Mouse (Mus musculus) adrenal gland, adult 2 months (tissue): ENCODE measurements at regions not wholly inside any gene's neighbourhood (a gene's known extent, or its start where the extent isn't known, plus 50 kb on each side); places are given as distances from the start of the nearest gene placed in this dataset.

Source experiments
- DNase-seq: peaks from one replicate; pipeline ENCODE4 v3.0.0; 2021

DNA sequence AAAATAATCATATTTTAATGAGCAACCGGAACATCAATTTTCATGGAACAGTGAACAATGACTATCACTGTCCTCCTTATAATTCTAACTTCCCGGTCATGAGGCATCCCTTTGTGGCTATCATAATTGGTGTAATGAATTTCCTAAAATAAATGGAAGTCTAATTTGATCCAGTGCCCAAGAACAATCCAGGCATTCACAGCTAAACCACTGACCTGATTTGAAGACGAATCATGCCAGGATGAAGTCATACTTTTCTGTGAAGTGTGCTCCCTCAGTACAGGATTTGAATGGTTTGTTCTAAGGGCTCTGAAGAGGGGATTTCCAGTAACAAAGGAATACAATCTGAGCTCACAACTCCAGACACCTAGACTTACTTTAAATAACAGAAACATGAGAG is 614.5 kb upstream of the Adamts5 start:
- DNase-seq, result no peak

DNA sequence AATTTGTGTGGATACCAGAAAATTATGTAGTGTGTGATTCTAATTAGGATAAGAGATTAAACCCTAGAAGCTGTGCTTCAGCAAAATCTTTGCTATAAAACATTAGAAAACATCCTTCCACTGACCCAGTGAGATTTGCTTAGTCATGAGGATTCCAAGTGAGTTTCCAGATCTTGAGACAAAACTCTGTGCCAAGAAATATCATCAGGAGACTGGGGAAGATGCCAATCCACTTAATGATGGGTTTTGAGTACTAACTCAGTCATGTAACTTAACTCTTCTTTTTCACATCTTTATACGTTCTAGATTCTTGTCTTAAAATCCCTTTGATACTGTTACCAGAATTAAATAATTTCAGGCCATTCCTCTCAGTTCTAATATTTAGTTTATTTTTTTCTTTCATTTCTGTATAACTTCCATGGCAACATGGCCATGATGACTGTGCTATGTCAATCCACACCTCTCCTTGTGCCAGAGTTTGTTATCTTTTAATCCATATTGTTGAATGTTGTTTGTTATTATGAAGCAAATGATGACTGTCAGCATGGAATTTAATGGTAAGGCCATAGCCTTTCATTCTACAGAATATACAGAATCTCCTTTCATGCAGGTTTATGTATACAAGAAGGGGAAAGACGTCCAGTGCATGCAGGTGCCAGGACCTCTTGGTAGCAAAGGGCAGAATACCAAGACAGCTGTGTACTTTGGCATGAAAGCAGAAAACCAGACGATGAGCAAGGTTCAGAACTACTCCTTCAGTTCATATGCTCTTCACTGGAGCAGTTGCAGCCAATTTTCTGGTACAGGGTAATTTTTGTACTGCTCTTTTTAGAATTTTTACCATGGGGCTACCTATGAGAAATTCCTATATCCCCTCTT is 599.7 kb upstream of the Adamts5 start:
- DNase-seq, result no peak

DNA sequence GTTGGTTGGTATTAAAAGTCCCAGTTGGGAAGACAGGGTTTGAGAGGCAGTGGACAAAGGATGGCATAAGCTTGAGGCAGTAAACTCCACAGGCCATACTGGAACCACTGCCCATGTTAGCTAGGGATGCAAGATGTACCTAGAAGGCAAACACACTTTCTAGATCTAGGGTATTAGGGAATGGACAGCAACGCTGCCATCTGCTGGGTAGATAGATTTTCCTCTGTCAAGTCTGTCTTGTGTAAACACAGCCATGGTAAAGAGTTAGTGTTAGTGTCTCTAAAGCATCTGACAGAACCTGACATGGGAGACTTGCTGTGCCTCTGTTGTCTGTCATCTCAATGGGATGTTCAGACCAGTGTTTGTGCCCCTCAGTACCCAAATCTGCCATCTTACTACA is 573.5 kb upstream of the Adamts5 start:
- no peak for DNase-seq

DNA sequence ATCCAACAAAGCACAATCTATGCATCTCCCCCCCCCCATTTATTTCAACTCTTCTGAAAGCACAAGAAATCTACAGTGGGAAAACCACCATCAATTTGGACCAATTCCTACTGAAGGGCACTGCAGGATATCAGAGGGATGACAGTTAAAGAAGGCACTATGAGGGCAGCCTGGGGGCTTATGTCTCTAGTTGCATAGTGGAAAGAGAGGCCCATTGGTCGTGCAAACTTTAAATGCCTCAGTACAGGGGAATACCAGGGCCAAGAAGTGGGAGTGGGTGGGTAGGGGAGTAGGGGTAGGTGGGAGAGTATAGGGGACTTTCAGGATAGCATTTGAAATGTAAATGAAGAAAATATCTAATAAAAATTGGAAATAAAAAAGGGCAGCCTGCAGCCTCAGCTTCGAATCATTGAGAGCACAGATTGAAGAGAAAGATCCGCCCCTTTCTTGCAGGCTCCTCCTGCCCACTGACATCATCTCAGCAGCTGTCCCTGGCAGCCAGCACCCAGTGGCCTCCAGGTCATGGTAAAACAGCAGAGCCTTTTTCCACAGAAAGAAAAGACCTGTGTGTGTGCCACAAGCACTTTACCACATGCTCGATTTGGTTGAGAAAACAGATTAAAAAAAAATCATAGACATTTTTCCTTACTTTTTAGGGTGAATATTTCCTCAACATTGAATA is 571.6 kb upstream of the Adamts5 start:
- DNase-seq, result peak; percentile 51

DNA sequence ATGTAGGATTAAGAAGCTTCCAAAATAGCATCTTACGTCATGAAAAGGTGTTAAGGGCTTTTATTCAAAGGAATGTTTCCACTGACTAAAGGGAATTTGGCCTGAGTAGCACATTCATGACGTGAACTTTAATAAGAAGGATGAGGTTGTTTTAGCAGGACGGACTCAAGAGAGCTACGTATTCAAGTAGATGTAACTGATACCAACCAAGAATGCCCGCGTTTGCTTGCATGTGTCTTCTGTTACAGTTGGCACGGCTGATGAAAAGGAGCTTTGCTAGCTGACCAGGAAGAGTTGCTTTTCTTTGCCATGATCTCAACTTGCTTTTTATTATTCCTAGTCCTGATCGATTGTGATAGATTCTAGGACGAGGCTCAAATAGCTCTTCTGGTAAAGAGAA is 559.4 kb upstream of the Adamts5 start:
- no peak for DNase-seq

DNA sequence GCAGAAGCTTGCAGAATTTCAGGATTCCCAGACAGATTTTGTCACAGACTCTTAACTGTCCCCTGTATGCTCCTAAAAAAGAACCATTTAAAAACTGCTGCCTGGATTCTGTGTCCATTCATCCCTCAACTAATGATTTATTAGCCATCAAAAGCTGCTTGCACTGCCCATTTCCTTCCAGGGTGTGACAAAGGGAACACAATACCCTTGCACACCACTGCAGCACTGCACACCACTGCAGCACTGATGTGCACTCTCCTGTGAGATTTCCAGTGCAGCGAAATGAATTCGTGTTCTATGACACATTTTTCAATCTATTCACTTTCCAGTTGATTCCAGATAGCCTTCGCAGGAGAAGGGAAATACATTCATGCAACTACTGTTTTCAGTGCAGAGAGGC is 555.0 kb upstream of the Adamts5 start:
- no peak for DNase-seq

DNA sequence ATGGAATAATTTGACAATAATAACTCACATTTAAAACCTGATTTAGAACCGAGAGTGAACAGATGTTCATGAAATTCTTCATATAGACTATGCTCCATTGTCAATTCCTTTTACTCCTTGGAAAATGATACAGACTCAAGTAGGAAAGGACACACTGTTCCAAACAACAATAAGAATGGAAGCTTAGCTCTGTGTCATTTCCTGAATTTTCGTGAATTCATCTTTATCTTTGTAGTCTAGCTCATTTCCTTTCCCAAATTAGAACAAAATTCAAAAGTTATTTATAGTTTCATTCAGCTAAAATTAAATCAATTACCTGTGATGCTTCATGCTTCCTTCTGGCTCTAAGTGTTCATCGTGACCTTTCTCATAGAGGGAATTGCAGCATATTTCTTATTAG is 553.2 kb upstream of the Adamts5 start:
- no peak for DNase-seq

DNA sequence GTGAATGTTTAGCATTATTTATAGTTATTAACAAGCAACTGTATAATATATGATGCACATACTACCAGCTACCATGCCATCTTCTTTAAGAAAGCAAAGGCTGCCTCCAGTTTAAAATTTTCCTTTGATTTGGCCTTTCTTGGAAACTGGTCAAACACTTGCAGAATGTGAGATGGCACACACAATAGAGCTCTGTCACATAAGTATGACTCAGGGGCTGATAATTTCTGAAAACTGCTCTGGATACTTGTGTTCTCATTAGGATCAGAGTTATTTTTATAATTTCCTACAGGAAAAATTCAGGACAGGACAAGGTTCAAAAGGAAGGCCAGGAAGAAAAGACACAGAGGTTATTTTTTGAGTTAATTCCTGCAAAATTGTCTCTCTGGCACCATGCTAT is 552.4 kb upstream of the Adamts5 start:
- no peak for DNase-seq

DNA sequence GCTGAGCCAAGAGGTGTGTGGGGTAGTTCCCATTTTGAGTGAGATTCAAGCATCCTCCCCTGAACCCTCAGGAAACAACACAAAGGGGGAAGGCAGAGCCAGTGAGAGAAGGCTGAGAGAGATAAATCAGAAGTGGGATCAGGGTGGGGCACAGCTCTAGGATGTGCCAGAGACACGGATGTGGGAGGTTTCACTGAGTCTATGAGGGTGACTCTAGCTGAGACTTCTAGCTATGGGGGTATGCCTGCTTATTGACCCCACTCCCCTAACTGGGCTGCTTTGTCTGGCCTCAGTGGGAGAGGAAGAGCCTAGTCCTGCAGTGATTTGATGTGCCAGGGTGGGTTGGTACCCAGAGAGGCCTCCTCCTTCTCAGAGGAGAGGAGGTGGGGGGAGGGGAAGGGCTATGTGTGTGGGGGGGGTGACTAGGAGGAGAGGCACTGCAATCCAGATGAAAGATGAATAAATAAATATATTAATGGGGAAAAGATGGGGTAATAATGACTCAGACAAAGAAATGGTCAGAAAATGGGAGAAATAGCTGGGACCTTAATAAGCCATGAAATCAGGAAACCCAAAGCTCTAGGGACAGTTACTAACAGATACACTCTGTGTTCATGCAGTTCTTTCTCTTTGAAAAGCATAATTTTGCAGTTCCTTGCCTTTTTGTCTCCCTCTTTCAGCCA is 547.0 kb upstream of the Adamts5 start:
- DNase-seq, result no peak

DNA sequence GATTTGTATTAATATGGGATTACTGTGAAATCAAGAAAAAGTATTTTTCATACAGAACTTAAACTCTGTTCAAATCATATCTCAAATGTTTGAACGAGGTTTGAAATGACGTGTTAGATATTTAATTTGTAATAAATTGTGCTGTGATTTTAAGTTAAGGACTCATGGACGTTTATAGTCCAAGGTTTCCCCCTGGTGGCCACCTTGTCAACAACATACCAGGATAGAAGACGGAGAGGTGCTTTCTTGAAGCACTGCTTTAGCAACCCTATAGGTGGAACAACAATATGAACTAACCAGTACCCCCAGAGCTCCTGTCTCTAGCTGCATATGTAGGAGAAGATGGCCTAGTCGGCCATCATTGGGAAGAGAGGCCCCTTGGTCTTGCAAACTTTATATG is 517.8 kb upstream of the Adamts5 start:
- peak; percentile 56 for DNase-seq

DNA sequence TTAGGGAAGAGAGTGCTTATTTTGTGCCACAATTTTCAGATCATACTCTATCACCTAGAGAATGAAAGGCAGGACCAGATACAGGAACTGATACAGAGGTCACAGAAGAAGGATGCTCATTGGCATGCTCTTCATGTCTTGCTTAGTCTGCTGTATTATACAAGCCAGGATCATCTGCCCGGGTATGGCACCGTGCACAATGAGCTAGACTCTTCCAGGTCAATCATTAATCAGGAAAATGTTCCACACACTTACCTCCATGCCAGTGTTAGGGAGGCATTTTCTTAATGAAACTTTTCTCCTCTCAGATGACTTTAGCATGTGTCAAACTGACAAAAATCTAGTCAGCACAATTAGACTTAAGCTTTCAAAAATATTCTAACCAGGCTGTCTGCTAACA is 502.7 kb upstream of the Adamts5 start:
- no peak for DNase-seq

DNA sequence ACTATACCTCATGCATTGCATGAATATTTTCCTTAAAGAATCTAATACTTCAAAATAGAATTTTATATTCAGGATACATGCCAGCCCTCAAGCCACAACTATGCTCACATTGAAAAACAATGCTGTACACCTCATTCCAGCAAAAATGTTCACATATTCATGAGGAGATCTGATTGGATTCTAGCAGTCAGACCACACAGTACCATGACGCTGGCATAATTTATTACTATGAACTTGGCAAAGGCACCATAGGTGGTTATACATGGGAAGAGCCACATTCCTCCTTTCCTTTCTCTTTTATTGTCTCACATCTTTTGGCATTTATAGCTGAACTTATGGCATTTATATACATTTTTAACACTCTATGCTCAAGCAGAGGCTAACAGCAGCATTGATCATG is 499.8 kb upstream of the Adamts5 start:
- DNase-seq, result no peak

DNA sequence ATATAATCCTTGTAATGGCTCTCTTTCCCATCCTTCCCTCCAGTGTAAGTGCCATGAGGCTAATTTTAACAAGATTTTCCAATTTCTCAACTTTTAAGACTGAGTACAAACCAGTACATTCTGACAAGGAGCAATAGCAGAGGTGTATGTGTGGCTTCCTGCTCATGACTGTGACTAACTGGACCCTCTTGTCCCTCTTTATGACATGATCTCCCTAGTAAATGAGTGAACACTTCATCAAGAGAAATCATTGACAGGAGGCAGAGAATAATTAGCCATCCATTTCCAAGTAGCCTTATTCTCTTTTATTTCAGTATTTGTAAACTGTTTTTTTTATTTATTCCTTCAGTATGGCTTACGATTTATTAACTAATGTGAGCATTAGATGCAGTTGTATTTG is 497.7 kb upstream of the Adamts5 start:
- DNase-seq, result no peak

DNA sequence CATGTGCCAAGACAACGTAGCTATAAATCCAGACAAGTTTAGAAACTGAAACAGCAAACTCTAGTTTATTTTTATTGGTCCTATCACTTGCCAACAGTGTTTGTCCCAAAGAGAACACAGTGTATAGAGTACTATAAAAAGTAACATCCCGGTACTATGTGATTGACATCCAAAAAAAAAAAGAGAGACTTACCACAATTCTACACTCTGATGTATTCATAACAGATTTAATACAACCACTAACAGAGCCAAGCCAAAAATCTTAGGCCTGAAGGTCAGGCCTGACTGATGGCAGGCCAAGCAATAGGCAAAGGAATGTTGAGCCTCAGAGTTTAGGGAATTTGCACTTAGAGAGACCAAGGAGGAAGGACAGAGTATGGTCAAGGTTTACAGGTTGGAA is 495.9 kb upstream of the Adamts5 start:
- DNase-seq, result no peak

DNA sequence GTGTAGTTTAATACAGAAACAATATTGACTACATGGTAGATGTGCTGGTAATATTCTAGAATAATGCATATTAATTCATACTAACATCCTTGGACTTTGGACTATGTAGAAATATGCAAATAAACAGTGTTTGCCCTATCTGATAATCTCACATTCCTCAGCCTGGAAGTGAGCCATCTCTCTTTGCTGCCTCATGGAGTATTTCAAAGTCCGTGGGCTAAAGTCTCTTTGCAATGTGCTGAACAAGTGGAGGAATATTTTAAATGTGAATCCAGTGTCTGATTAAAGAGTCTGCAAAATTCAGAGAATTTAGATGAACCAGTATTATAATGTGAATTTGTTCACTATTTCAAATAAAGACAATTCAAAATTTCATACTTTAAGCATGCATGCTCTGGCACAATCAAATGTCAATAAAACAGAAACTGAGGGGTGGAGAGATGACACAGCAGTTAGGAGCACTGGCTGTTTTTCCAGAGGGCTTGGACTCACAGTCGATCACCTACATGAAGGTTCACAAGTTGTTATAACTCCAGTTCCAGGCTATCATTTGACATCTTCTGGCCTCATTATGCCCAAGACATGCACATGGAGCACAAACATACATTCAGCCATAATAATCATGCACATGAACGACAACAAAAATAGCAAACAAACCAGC is 487.6 kb upstream of the Adamts5 start:
- DNase-seq, result no peak

DNA sequence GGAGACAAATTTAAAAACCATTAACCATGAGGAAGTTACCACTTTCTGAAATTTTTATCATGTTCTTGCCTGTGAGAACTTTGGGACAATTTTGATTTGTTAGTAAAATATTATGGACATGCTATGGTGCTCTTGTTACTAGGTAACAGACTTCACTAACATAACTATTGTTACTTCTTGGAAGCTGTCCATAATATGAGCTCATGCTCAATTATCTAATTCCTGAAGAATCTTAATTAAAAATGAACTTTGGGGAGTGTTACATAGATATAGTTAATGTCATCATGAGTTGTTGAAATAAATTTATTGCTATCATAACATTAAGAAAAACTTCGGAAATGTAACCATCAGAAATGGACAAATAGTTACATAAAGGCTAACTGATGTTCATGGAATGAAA is 486.5 kb upstream of the Adamts5 start:
- no peak for DNase-seq

DNA sequence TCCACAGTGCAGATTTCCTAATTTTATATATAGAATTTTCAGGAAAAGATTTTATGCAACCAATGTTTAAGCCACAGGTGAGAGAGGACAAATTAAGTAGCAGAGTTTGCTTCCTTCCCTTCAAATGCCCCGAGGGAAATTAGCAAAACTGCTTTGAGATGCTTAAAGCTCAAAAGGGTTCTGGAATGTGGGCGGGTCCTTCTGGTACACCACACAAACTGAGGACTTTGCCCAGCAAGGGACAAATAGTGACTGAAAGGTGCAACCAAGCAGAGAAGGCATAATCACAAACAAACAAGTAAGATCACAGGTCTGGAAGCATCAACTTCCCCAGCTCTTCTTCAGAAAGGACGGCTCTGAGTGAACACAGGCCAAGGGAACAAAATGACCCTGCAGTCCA is 476.4 kb upstream of the Adamts5 start:
- DNase-seq, result no peak

DNA sequence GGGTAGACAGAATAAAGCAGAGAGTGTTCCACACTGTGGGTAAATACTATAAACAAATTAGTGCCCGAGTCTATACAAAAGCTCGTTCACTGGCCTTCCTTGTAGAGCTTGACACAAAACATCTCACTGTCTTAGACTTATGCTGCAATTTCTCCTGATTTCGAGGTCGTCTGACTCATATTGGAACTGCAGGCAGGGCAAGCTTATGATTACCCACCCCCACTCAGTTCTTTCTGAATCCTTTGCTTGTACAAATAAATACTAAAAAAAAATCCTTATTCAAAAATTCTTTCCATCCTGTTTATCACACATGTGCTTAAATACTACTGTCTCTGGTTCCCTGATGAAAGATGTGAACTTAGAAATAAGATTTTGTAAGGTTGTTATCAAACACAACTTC is 470.0 kb upstream of the Adamts5 start:
- DNase-seq, result peak; percentile 13

DNA sequence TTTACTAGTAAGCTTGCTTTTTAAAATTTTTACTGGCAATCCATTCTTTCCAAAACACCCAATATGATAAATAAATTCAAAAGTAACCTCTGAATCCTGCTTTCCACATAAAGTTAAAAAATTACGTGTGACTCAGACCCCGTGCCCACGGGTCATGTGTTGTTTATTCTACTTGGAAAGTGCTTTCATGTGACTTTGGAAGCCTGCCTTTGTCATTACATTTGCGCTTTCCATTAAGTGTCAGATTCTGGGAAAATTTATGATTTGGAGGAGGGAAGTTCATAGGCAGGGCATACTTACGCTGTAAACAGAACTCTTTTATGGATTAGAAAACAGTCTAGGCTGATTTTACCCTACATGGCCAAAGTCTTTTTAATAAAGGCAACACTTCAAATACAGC is 466.8 kb upstream of the Adamts5 start:
- DNase-seq, result no peak

DNA sequence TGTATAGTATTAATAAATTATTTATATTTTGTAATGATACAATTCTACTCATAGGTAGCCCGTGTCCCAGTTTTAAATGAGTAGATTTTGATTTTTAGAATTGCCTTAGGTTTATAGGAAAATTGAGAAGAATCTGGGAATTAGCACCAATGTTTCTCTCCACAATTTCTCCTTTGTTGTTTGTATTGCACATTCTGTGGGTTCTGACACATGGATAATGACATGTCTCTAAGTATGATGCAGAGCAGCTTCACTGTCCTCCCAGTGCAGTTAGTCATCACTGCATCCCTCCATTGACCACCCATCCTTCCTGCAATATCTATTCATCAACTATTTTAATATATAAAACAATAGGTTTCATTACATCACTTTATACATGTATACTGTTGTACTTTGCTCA is 464.6 kb upstream of the Adamts5 start:
- no peak for DNase-seq

DNA sequence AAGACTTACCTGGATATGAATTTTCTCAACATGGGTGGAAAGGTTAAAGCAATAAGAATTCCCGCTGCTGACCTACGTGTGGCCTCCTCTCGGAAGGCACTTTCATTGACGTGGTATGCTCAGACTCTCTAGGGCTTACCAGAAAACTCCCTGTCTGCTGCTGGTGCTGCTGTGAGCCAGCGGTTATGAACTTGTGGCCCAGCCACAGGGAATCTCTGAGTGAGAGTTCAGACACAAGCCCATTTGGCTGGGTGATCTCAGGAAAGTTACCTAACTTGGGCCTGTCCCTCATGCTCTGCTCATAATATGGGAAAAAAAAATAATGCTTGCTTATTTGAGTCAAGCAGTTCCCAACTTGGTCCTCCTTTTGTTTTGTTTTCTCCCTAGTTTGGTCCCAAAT is 459.5 kb upstream of the Adamts5 start:
- DNase-seq, result no peak

DNA sequence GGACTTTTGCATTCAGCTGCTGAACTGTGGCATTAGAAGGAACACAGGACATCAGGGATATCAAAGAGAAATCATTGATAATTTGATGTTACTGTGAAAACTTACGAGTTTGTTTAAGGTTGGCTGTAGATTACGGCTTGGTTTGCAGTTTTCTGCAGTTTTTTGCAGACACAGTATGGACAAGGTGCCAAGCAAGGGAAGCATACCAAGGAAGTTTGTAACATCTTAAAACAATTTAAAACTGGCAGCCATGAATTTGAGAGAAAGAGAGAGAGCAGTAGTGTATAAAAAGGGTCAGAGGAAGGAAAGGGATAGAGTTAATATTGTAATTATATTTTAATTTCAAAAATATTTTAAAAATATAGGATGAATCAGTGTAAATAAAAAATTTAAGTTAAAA is 453.4 kb upstream of the Adamts5 start:
- DNase-seq, result no peak

DNA sequence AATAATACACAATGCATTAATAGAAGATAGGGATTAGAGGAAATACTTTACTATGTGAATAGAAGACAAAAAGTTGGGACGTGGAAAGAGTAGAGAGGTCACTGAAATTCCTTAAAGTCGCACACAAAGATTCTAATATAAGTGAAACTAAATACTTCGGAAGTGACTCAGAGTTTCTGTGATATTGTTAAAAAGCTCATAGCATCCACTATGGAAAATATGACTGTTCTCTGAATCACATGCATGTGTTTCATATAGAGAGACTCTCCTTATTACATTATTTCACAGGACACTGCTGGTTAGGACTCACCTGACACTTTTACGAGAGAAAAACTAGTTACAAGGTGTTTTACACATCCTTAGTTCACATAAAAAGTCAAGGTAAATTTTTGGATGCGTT is 446.1 kb upstream of the Adamts5 start:
- DNase-seq, result no peak
